Mouse (Mus musculus): ENCODE data around the gene Zbtb45.

DNA sequence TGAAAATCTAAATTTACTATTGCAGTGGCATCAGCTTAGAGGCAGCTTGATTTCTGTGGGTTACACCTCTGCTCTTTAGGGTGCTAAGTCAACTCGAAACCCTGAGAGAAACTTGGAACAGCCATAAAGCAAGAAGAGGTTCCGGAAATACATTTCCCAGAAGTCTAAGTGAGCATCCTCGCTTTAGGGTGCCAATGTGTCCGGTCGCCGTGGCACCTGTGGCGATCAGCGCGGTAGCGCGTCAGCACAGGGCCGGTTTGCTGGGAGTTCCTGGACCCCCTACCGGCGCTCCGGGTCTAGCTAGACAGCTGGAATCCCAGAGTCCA is 44.1 kb upstream of the Zbtb45 start:
- TF ChIP-seq CTCF (conservative IDR thresholded peaks at IDR 0.05; ENCODE audit: low read length) (no peak), NANOG (IDR thresholded peaks at IDR 0.05; ENCODE audit: borderline replicate concordance, low read length) (no peak)

Measured in E14TG2a.4 (cell line).